Mouse (Mus musculus) right cerebral cortex, postnatal 4 days (tissue): ENCODE measurements at regions not wholly inside any gene's neighbourhood (a gene's known extent, or its start where the extent isn't known, plus 50 kb on each side); places are given as distances from the start of the nearest gene placed in this dataset.
"Not testable (repeated sequence)": the region's sequence is repeated elsewhere in the genome, so short reads cannot be mapped to it uniquely, and the experiment has no call there.

Experiments
- DNase-seq: peaks from one replicate; pipeline ENCODE4 v3.0.0-alpha.2; 2022

GRCm38 (mm10) chr6:89161746-89162145 lies 200.7 kb downstream of the Plxna1 start:
- no peak for DNase-seq

GRCm38 (mm10) chr6:89169520-89169919 lies 192.9 kb downstream of the Plxna1 start:
- DNase-seq: no peak

GRCm38 (mm10) chr6:89184920-89185319 lies 177.5 kb downstream of the Plxna1 start:
- not testable (repeated sequence) for DNase-seq

- DNase-seq: not testable (repeated sequence)
Measured at GRCm38 (mm10) chr6:89200514-89201284, 161.7 kb downstream of the Plxna1 start.

GRCm38 (mm10) chr6:89215021-89215420 lies 147.4 kb downstream of the Plxna1 start:
- no peak for DNase-seq

GRCm38 (mm10) chr6:89235416-89236075 lies 126.9 kb downstream of the Plxna1 start:
- no peak for DNase-seq

- DNase-seq: no peak
Measured at GRCm38 (mm10) chr6:89236226-89236625, 126.2 kb downstream of the Plxna1 start.

- DNase-seq: peak; percentile 63
Measured at GRCm38 (mm10) chr6:89236892-89237646, 125.4 kb downstream of the Plxna1 start.

- no peak for DNase-seq
Measured at GRCm38 (mm10) chr6:89238871-89239270, 123.5 kb downstream of the Plxna1 start.

- peak; percentile 43 for DNase-seq
Measured at GRCm38 (mm10) chr6:89239511-89239910, 122.9 kb downstream of the Plxna1 start.

GRCm38 (mm10) chr6:89240168-89240705 lies 122.2 kb downstream of the Plxna1 start:
- DNase-seq: no peak

- DNase-seq: no peak
Measured at GRCm38 (mm10) chr6:89242371-89243288, 119.8 kb downstream of the Plxna1 start.

GRCm38 (mm10) chr6:89245506-89245905 lies 116.9 kb downstream of the Plxna1 start:
- DNase-seq: no peak

- DNase-seq: no peak
Measured at GRCm38 (mm10) chr6:89246261-89246660, 116.2 kb downstream of the Plxna1 start.

- no peak for DNase-seq
Measured at GRCm38 (mm10) chr6:89248574-89248973, 113.8 kb downstream of the Plxna1 start.

GRCm38 (mm10) chr6:89249303-89249702 lies 113.1 kb downstream of the Plxna1 start:
- no peak for DNase-seq

- DNase-seq: no peak
Measured at GRCm38 (mm10) chr6:89251641-89252040, 110.8 kb downstream of the Plxna1 start.

- no peak for DNase-seq
Measured at GRCm38 (mm10) chr6:89256022-89256421, 106.4 kb downstream of the Plxna1 start.

GRCm38 (mm10) chr6:89256630-89257292 lies 105.7 kb downstream of the Plxna1 start:
- no peak for DNase-seq

GRCm38 (mm10) chr6:89257416-89257815 lies 105.0 kb downstream of the Plxna1 start:
- DNase-seq: no peak

GRCm38 (mm10) chr6:89258140-89258539 lies 104.3 kb downstream of the Plxna1 start:
- no peak for DNase-seq
